Mouse (Mus musculus): ENCODE measurements around the gene Gatad2b. TPM values are rescaled to one million over a fixed set of nuclear protein-coding genes. Genes with fewer than 3 reads are reported as not detected.

Gene Gatad2b
- 13.5 TPM for polyA plus RNA-seq (2017; shearing (Covaris generic))

DNA sequence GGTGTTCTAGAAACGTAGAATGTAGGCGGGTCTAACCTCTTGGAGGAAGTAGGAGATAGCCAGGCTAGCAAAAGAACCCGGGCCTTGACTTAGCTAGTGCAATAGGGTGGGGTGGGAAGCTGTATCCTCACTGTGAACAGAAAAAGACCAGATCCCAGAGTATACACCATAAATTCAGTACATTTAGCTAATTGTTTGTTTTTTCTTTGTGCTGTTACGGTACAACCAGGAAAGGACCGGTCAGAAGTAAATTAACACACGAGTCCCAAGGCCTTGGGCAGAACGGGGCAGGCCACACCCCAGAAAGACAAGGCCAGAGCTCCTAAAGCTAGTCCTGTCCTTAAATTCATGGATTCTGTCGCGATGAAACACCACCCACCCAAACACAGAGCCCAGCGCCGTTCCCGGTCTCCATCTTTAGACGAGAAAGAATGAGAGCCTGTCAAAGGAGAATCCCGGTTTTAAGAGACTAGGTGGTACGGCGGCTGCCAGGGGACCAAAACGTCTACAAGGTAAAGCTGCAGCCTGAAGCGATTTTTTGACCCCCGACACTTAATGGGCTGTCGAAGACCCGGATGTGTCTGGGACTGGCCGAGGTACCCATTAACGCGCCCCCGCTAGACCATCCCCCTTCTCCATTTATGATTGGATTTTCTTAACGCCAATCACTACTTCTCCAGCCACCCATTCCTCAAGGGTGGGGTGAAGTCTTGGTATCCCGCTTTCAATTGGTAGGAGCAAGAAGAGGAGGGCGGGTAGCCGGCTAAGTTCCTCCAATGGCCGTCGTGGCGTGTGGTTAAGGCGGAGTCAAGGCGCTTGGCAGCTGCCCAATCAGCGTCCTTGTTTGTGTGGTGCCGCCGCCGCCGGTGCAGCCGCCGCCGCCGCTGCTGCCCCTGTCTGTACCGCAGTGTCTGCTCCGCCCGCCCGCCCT is at the start of gene Gatad2b:
Gene Gatad2b (plus strand): TSS at position 834 of the 931 bp plus-strand sequence.

DNA sequence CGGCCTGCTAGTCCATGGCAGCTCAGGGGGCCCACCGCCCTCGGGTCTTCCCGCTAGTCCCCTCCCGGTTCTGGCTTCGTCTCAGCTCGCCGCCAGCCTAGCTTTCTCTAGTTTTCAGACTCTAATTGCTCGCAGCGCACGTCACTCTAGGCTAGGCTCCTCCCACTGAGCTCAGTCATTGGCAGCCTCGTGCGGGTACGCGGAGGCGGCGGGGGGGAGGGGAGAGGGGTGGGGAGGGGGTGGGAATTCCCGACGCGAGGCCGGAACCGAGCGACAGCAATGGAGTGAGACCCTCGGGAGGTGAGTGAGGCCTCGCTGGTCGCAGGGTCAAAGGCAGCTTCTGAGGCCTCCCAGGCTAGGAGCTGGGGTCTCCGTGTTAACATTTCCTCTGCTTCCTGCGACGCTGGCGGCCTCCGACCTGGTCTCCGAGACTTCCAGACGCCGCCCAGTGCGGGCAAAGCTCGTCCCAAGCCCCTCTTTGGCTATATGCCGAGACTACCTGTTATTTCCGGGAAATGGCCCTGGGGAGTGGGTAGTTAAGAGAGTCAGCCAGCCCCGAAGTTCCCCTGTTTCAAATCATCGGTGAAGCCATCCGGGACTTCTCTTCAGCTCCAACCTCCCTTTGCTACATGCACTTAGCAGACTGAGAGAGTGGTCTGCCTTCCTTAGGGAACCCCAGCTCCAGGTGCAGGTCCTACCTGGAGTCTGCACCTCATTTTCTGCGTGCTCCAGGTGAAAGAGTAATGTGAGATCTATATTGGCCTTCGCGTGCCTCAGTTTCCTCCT is 44.8 kb upstream of the Gatad2b start, which contains the start of gene Slc39a1:
Gene Slc39a1 (plus strand): TSS at position 213 of the 786 bp plus-strand sequence.

DNA sequence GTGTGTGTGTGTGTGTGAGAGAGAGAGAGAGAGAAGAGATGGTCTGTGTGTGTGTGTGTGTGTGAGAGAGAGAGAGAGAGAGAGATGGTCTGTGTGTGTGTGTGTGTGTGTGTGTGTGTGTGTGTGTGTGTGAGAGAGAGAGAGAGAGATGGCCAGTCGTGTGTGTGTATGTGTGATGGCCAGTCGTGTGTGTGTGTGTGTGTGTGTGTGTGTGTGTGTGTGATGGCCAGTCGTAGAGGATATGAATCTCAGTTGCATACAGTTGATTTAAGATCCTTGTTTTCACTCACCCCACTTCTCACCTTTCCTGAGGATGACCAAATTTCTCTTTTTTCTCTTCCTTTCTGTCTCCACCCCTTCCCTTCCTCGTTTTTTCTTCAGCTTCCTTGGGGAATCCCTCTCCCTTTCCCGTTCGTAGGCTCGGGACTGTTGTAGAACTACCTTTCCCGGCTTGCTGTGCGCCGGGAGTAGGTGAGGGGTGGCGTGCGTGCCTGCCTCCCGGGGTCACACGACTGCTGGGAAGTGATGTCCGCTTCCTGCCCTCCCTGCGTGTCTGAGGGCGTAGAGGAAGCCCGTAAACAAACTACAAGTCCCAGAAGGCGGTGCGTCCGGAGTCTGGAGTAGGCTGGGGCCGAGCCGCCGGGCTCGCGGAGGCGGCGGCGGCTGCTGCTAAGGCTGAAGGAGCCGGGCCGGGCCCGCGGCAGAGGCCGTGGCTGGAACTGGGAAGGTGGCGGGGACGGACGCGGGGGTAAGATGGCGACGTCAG is 39.1 kb upstream of the Gatad2b start, which contains the start of gene Crtc2:
Gene Crtc2 (plus strand): TSS at position 511 of the 766 bp plus-strand sequence.

DNA sequence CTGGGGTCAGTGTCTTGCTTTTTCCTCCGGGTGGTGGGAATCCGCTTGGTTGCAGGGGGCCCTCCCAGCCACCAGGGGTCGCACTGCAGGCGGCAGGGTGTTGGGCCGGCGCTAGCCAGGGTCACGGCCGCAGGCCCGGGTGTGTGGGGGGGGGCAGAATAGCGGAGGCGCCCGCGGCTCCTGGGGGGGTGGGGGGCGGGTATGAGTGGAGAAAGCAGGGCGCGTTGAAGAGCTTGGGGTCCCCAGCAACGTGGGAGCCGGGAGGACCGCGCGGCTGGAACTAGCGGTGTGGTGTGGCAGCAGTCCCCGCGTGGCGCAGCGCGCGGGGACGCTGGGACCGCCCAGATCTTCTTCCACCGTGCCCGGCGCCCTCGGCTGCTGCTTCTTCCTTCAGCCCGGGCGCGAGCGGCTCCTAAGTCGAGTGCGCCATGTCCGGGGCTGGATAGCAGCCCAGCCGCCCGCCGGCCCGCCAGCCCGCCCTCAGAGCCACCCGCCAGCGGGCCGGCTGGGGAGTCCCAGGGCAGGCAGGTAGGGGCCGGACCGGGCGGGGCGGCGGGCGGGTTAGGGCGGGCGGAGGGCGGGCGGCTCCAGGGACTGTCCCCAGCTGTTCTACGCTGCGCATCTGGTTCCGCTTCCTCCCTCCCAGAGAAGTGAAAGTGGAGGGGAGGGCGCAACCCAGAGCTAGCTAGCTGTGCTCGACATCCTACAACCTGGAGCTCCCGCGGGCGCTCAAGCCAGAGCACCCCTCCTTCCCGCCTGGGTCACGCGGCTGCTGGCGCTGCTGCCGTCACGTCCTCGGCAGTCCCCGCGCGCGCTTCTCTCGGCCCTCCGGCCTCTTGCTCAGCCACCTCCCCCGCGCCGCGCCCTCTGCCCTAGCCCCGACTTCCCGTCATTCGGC is 27.7 kb upstream of the Gatad2b start, which contains the start of gene Dennd4b:
Gene Dennd4b (plus strand): TSS at position 152 of the 898 bp plus-strand sequence.

DNA sequence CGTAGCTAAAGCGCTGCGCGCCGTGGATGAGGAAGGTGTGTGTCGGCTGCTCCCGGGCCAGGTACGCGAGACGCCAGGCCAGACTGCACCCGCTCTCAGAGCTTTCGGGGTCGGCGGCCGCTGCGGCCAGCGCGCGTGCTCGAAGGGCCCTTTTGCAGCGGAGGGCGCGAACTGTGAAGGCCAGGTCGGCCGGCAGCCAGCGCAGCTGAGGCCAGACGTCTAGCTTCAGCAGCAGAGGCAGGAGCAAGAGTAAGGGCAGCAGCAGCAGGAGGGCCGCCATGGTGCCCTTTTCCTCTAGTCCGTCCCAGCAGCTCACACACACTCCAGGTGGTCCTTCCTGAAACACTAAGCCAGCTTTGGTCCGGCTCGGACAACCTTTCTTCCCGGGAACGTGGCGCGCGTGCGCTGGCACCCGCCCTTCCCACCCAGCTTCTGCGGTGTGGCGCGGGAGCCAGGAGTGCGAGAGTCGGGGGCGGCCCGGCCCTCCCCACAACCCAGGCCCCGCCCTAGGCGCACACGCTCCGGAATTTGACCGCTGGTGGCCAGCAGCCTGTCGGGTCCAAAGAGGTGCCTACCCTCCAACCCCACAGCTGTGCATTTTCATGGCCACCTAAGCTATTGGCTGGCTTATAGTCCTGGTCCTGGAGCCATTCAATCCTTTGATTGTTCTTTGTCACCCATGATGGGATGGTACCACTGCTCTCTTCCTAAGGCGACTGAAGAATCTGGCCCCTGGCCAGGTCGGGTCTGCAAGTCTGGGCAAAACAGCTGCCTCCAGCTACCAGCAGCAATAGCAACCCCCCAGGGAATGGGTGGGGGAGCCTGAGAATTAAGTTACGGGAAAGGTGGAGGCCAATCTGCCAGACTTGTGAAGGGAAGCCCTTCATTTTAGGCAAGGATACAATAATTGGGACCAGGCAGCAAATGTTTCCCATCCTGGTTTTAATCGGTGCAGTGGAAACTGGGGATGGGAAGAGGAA is 96.8 kb downstream of the Gatad2b start, which contains the start of gene Slc27a3:
Gene Slc27a3 (minus strand): TSS at position 428 of the 980 bp plus-strand sequence.

Other genes starting within 250 kb of the Gatad2b start
- 171 TPM for gene 4933434E20Rik, start 241.5 kb upstream of the Gatad2b start, polyA plus RNA-seq (2017; shearing (Covaris generic))
- gene Ubap2l, start 240.6 kb upstream of the Gatad2b start, polyA plus RNA-seq (2017; shearing (Covaris generic)) = 266 TPM
- 1,011 TPM for gene Tpm3, start 220.5 kb upstream of the Gatad2b start, polyA plus RNA-seq (2017; shearing (Covaris generic))
- 0.74 TPM for gene Nup210l, start 189.0 kb upstream of the Gatad2b start, polyA plus RNA-seq (2017; shearing (Covaris generic))
- gene Rps27, start 79.5 kb upstream of the Gatad2b start, polyA plus RNA-seq (2017; shearing (Covaris generic)) = 3,559 TPM
- gene Rab13, start 79.5 kb upstream of the Gatad2b start, polyA plus RNA-seq (2017; shearing (Covaris generic)) = 0.31 TPM
- gene Jtb, start 61.6 kb upstream of the Gatad2b start, polyA plus RNA-seq (2017; shearing (Covaris generic)) = 220 TPM
- 0.17 TPM for gene Creb3l4, start 49.7 kb upstream of the Gatad2b start, polyA plus RNA-seq (2017; shearing (Covaris generic))
- 3.7 TPM for gene Slc39a1, start 45.0 kb upstream of the Gatad2b start, polyA plus RNA-seq (2017; shearing (Covaris generic))
- gene Crtc2, start 39.0 kb upstream of the Gatad2b start, polyA plus RNA-seq (2017; shearing (Covaris generic)) = 76.0 TPM
- 44.5 TPM for gene Dennd4b, start 28.0 kb upstream of the Gatad2b start, polyA plus RNA-seq (2017; shearing (Covaris generic))
- gene Slc27a3, start 96.8 kb downstream of the Gatad2b start, polyA plus RNA-seq (2017; shearing (Covaris generic)) = 0.40 TPM
- gene Ints3, start 140.4 kb downstream of the Gatad2b start, polyA plus RNA-seq (2017; shearing (Covaris generic)) = 41.4 TPM
- not detected for gene Npr1, start 172.7 kb downstream of the Gatad2b start, polyA plus RNA-seq (2017; shearing (Covaris generic))
- 117 TPM for gene Ilf2, start 182.9 kb downstream of the Gatad2b start, polyA plus RNA-seq (2017; shearing (Covaris generic))
- gene Snapin, start 197.9 kb downstream of the Gatad2b start, polyA plus RNA-seq (2017; shearing (Covaris generic)) = 93.2 TPM
- gene Chtop, start 216.3 kb downstream of the Gatad2b start, polyA plus RNA-seq (2017; shearing (Covaris generic)) = 193 TPM
- gene S100a1, start 221.2 kb downstream of the Gatad2b start, polyA plus RNA-seq (2017; shearing (Covaris generic)) = 3.7 TPM
- 154 TPM for gene S100a13, start 221.3 kb downstream of the Gatad2b start, polyA plus RNA-seq (2017; shearing (Covaris generic))
- not detected for gene S100a14, start 233.7 kb downstream of the Gatad2b start, polyA plus RNA-seq (2017; shearing (Covaris generic))
- gene S100a16, start 244.1 kb downstream of the Gatad2b start, polyA plus RNA-seq (2017; shearing (Covaris generic)) = not detected